Mouse (Mus musculus): ENCODE measurements around the gene Sytl1.

The Sytl1 gene

DNA sequence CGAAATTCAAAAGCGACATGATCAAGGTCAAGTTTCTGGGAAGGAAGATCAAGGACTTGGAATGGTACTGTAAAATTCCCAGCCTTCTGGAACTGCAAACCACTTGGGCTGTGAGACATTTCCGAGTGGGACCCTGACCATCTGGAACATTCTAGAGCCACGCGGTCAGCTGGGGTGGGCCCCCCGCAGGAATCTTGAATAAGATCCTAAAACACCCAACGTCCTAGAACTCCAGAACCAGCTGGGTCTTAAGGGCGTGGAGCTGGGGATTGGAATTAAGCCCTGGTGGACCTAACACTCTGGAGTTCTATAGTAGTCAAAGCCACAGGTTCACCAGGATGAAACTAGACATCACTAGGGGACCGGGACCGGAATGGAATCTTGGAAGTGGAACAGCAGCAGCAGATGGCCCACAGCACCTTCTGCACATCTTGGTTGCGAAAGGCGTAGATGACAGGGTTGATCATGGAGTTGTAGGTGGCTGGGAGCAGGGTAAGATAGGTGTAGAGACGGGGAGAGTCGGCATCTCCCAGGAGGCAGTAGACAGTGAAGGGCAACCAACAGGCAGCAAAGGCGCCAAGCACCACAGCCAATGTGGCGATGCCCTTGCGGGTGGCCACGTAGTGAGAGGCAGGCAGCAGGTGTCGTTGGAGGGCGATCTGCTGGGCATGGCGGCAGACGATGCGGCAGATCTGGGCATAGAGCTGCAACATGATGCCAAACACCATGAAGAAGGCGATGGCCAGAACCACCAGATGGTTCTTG, 52.7 kb downstream of the Sytl1 start:
- peak; percentile 50 for DNase-seq

DNA sequence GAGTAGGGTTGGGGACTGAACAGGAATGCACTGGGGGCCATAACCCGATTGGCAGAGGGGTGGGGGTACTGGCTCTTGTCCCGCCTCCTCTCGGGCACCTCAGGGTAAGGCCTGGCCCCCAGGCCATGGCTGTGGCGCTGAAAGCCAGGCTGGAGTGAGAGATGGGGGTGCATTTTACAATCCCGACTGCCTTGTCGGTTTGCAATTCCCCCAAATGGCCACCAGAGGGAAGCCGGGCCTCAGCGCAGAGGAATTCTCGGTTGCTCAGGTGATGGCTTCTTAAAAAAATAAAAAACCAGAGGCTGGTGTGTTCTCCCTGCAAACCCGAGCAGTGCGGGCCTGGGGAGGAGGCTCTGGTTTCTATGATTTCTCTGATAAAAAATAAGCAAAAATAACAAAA, 53.5 kb downstream of the Sytl1 start:
- DNase-seq: peak; percentile 77

DNA sequence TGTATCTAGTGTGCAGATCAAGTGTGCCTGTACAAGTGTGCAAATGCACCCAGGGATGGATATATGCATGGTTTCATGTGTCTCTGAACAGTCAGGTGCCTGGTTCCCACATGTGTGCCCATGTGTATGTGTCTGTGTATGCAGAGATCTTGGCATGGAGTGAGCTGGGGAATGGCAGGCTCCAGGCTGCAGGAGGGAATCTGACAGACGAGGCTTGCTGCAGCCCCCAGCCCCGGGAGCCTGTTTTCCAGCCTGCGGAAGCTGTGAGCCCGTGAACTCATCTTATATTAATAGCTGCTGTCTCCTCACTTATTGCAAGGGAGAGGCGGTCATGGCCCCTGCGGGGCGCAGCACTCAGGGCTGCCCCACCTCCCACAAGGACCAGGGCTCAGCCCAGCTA, 58.5 kb downstream of the Sytl1 start:
- DNase-seq: no peak

DNA sequence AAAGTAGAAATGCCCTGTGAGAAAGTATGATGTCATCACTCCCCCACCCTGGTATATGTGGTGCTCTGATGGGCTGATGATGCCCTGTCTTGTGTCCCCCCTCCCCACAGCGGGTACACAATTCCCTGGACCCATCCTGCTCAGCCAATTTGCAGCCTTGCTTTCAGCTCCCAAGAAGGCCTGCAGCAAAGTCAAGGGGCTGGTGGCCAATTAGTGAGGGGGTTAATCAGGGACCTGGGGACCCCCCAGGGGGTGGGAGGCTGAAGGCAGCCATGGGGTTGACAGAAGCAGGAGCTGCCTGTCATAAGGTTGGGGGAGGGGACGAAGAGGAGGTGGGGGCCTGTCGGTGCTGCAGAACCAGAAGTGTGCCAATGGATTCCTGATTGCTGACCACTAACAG, 59.3 kb downstream of the Sytl1 start:
- peak; percentile 41 for DNase-seq

Measured in cerebellum, adult 9-11 months (tissue).